Mouse (Mus musculus) limb, embryonic 12.5 days (tissue): ENCODE measurements around the gene Serpina16. TPM values are rescaled to one million over a fixed set of nuclear protein-coding genes. Genes with fewer than 3 reads are reported as not detected.

Experiments used
- polyA plus RNA-seq: library from polyadenylated mRNA; unstranded; fragments of >200 nt; fragmentation: Nextera tagmentation; extraction: Ambion mirVana; gene quantifications from 2 replicates; pipeline ENCODE4 v1.2.1, GENCODE M21; 2016

Gene Serpina16
- polyA plus RNA-seq, 1 experiment from 2014 or later = not detected

Other genes starting within 250 kb of the Serpina16 start
- 2.9 and 3.2 TPM in 2 replicates for gene Ifi27, start 241.9 kb downstream of the Serpina16 start, polyA plus RNA-seq
- gene Ifi27l2a, start 232.5 kb downstream of the Serpina16 start, polyA plus RNA-seq = 1.2 and 2.7 TPM in 2 replicates
- gene Ifi27l2b, start 218.9 kb downstream of the Serpina16 start, polyA plus RNA-seq = not detected in 2 replicates
- gene Ppp4r4, start 143.9 kb downstream of the Serpina16 start, polyA plus RNA-seq = 1.9 and 2.1 TPM in 2 replicates
- 0.05 TPM in 1 of 2 replicates, not detected in the other for gene Serpina10, start 44.7 kb downstream of the Serpina16 start, polyA plus RNA-seq
- gene Serpina6, start 18.9 kb downstream of the Serpina16 start, polyA plus RNA-seq = 0.63 and 0.64 TPM in 2 replicates
- gene Serpina1f, start 19.4 kb upstream of the Serpina16 start, polyA plus RNA-seq = not detected in 2 replicates
- gene Serpina1d, start 97.5 kb upstream of the Serpina16 start, polyA plus RNA-seq = not detected in 2 replicates
- 0.50 TPM in 1 of 2 replicates, not detected in the other for gene Serpina1b, start 154.2 kb upstream of the Serpina16 start, polyA plus RNA-seq
- not detected in 2 replicates for gene Serpina1a, start 187.4 kb upstream of the Serpina16 start, polyA plus RNA-seq
- not detected in 2 replicates for gene Serpina1c, start 228.7 kb upstream of the Serpina16 start, polyA plus RNA-seq